Mouse (Mus musculus) embryonic facial prominence, embryonic 12.5 days (tissue): ENCODE data around the gene Magea4. TPM values are rescaled to one million over a fixed set of nuclear protein-coding genes. Genes with fewer than 3 reads are reported as not detected.

Experiments used
- ATAC-seq: fragments of 200-750 bp; cut with Nextera tagmentation; 2 replicates; pipeline ENCODE4 v1.8.0; 2017; ENCODE audit not compliant: insufficient number of reproducible peaks, insufficient read depth, low FRiP score, low TSS enrichment
- H3K27ac ChIP-seq: fragments of 300-500 bp; sonication (generic); 2 replicates; pipeline ENCODE4 v1.5.1; 2016; ENCODE audit warnings: mild to moderate bottlenecking
- H3K27me3 ChIP-seq: fragments of 300-500 bp; sonication (generic); 2 replicates; pipeline ENCODE4 v1.6.1; 2016; ENCODE audit warnings: mild to moderate bottlenecking, moderate library complexity
- H3K36me3 ChIP-seq: fragments of 300-500 bp; sonication (generic); 2 replicates; pipeline ENCODE4 v1.6.1; 2016; ENCODE audit warnings: mild to moderate bottlenecking
- H3K4me1 ChIP-seq: fragments of 300-500 bp; sonication (generic); 2 replicates; pipeline ENCODE4 v1.6.1; 2016
- H3K4me2 ChIP-seq: fragments of 300-500 bp; sonication (generic); replicated peaks from 2 replicates; pipeline ENCODE4 v1.6.1; 2016; ENCODE audit warnings: mild to moderate bottlenecking, moderate library complexity
- H3K4me3 ChIP-seq: fragments of 300-500 bp; sonication (generic); 2 replicates; pipeline ENCODE4 v1.5.1; 2016; ENCODE audit warnings: mild to moderate bottlenecking
- H3K9ac ChIP-seq: fragments of 300-500 bp; sonication (generic); 2 replicates; pipeline ENCODE4 v1.6.1; 2016; ENCODE audit warnings: mild to moderate bottlenecking, moderate library complexity
- H3K9me3 ChIP-seq: fragments of 300-500 bp; sonication (generic); 2 replicates; pipeline ENCODE4 v1.6.1; 2016; ENCODE audit warnings: mild to moderate bottlenecking, moderate library complexity
- WGBS: fragments of 180-500 bp; shearing (Covaris S2); methylation state at CpG from one replicate; pipeline ENCODE4 v1.1.7; 2016; 5-methylcytosine and 5-hydroxymethylcytosine counted together
- microRNA counts: library from miRNA; unstranded; fragments of <30 nt; microRNA quantifications from one replicate; lab custom pipeline; 2017
- microRNA-seq: library from miRNA; unstranded; fragments of <30 nt; microRNA quantifications from one replicate; pipeline ENCODE4, GENCODE M21; 2017
- polyA plus RNA-seq: library from polyadenylated mRNA; unstranded; fragments of >200 nt; fragmentation: Nextera tagmentation; extraction: Ambion mirVana; gene quantifications from 2 replicates; pipeline ENCODE4 v1.2.1, GENCODE M21; 2016

Gene Magea4
- polyA plus RNA-seq = not detected in 2 replicates

DNA sequence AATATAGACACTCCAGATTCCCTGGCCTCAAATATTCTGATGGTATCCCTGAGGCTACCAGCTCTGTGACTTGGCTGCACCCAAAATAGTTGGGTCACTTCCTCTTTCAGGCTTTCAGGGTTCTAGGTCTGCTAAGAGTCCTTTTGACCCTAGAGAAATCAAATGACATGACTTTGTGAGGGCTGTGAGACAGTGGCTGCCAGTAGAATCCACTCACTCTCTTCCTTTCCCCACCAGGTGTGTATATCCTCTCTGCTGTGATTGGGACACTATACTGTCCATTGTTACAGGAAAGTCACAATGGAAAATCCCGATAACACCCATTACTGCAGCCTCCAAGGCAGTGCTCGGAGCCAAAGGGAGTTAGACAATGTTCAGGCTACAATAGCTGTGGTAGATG, at the start of gene Magea4:
Magea4 (plus strand) TSS at position 301 of the 400 bp plus-strand sequence.
- no peaks in the 10 kb centered on the region for H3K9me3 ChIP-seq
- WGBS = 82% methylated on average over 2 of the region's 2 CpGs
- no peaks in the 10 kb centered on the region for H3K36me3 ChIP-seq
- H3K27me3 ChIP-seq = no peaks in the 10 kb centered on the region
- no peak for ATAC-seq
- no peak within 1 kb of the TSS for H3K4me2 ChIP-seq
- H3K4me1 ChIP-seq = no peaks in the 10 kb centered on the region
- H3K27ac ChIP-seq = no peak within 1 kb of the TSS
- no peak within 1 kb of the TSS for H3K9ac ChIP-seq
- H3K4me3 ChIP-seq = no peak within 1 kb of the TSS

DNA sequence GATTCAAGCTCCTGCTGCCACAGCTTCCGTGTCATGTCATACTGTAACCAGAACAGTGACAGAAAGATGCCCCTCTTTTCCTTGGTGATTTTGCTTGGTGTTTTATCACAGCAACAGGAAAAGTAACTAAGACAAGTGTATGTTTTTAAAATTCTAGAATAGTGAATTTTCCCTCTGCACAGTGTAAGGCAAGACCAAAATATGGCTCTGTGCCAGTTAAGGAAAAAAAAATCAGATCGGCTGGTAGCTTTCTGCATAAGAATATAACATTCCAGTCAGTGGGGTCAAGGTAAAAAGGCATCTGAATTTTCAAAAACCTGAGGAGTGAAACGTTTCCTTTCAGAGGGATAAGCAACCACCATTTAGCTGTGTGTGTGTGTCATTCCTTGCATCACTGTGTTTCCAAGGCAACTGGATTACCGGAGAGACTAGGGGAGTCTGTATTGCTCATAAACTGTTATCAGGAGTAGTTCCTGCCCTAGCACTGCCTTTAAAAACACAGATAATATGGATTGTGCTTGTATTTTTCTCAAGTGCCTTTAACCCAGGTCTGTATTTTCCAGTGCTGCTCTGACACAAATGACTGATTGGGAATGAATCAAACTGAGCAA, 18.8 kb upstream of the Magea4 start:
- no peak overlapping the region for H3K9ac ChIP-seq
- no peak overlapping the region for H3K4me2 ChIP-seq
- H3K36me3 ChIP-seq = no peaks in the 10 kb centered on the region
- H3K9me3 ChIP-seq = no peaks in the 10 kb centered on the region
- H3K27me3 ChIP-seq = no peaks in the 10 kb centered on the region
- H3K4me3 ChIP-seq = no peak overlapping the region
- WGBS = 41% methylated on average over 4 of the region's 4 CpGs
- ATAC-seq = no peak
- no peak overlapping the region for H3K27ac ChIP-seq
- H3K4me1 ChIP-seq = no peaks in the 10 kb centered on the region

DNA sequence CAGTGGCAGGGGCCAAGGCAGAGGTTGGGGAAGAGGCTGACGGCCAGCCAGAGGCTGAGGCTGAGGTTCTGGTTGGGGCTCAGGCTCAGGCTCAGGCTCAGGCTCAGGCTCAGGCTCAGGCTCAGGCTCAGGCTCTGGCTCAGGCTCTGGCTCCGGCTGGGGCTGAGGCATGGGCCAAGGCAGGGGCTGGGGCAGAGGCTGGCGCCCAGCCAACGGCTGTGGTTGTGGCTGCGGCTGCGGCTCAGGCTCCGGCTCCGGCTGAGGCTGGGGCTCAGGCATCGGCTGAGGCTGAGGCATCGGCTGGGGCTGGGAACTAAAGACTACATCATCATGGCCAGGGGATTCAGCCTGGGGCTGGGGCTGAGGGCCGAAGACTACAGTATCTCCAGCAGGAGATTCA, 48.8 kb downstream of the Magea4 start:
- no peak overlapping the region for H3K27ac ChIP-seq
- H3K9me3 ChIP-seq = no peaks in the 10 kb centered on the region
- no peak overlapping the region for H3K4me3 ChIP-seq
- WGBS = 92% methylated on average over 11 of the region's 11 CpGs
- H3K36me3 ChIP-seq = 0 out of 2 replicates have a peak, but pooled peaks cover 3% of the 10 kb centered on the region
- no peaks in the 10 kb centered on the region for H3K27me3 ChIP-seq
- no peak overlapping the region for H3K4me2 ChIP-seq
- no peaks in the 10 kb centered on the region for H3K4me1 ChIP-seq
- no peak for ATAC-seq
- no peak overlapping the region for H3K9ac ChIP-seq

MicroRNA genes within 50 kb of the gene (microRNA counts, 519-probe panel; counts per million panel counts)
- microRNA mmu-miR-224 (lab: Ali Mortazavi, UCI) (460 counts per million, percentile 65 among the panel's probes with 10 or more counts), microRNA mmu-miR-452 (lab: Ali Mortazavi, UCI) (460 counts per million, percentile 65 among the panel's probes with 10 or more counts)

Small RNAs within 50 kb of the gene (microRNA-seq; reads per million reads assigned to microRNA genes)
- gene Mir224 = 550 reads per million, percentile 71 among the genes with 10 or more reads in this experiment
- 122 reads per million, percentile 53 among the genes with 10 or more reads in this experiment for gene Mir452

Other genes starting within 250 kb of the Magea4 start
- not detected in 2 replicates for gene Fate1, start 249.0 kb upstream of the Magea4 start, polyA plus RNA-seq
- 0.14 and 0.15 TPM in 2 replicates for gene Cnga2, start 230.2 kb upstream of the Magea4 start, polyA plus RNA-seq
- gene Gabre, start 52.8 kb downstream of the Magea4 start, polyA plus RNA-seq = 4.0 and 4.5 TPM in 2 replicates
- gene Magea10, start 164.8 kb downstream of the Magea4 start, polyA plus RNA-seq = not detected in 2 replicates